Comparison of ENCODE assay signal across 8 mouse cellular contexts in the genomic region with DNA sequence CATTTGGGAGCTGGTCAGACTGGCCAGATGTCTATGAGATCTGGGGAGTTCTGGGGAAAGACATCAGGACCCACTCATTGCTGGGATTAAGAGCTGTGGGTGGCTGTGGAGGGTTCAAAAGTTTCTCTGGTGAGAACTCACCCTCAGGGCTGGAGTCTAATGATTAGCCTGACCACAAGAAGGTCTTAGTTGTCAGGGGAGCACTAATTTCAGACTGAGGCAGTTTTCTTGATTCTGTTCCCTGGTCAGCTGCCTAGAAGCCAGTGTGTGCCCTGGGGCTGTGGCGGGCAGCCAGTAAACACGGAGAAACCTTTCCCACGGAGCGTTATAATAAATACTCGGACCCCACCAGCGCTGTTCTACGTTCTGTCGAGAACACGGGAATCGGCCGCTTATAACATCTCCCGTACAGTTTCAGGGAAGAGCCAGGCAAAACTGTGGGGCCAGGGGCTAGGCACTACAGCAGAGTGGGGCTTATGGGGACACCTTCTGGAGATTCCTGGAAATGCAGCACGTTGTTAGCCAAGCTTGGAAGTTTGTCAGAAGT. TPM values are rescaled to one million over a fixed set of nuclear protein-coding genes. Genes with fewer than 3 reads are reported as not detected.
DNase-seq lines count a peak whose midpoint lies in the region; ATAC-seq lines count a peak whose summit lies in the region.

No protein-coding gene starts in this region.

- peak; percentile 61 for DNase-seq in CD4-positive, CD25-positive, alpha-beta regulatory T cell, adult 2 months (ENCODE audit: low read depth, low spot score)
- DNase-seq in forebrain, embryonic 11.5 days (ENCODE audit: low spot score) = peak; percentile 87
- DNase-seq in heart, postnatal 36 days = peak; percentile 74 to 77
- peak; percentile 57 to 77 for DNase-seq in layer of hippocampus, postnatal 36 days
- peak; percentile 84 for DNase-seq in right cerebral cortex, postnatal 4 days

- 7% methylated on average over 13 of the region's 13 CpGs for WGBS in forebrain, embryonic 11.5 days
- WGBS in macrophage (ENCODE audit: missing documents) = 6% methylated on average over 13 of the region's 13 CpGs

- no peaks in the 10 kb centered on the region for H3K27me3 ChIP-seq in forebrain, embryonic 11.5 days (ENCODE audit: control insufficient read depth, insufficient read depth, low read length)

- H3K9ac ChIP-seq in forebrain, embryonic 11.5 days (ENCODE audit: low read length) = peak overlapping the region; percentile 48

- peak overlapping the region; percentile 58 for H3K4me2 ChIP-seq in forebrain, embryonic 11.5 days (ENCODE audit: low read depth, low read length, severe bottlenecking)

- H3K4me1 ChIP-seq in forebrain, embryonic 11.5 days (replicated peaks; ENCODE audit: control insufficient read depth, insufficient read depth, low read length) = peaks cover 4% of the 10 kb centered on the region; the same call in 1 of the 2 replicates

- no peaks in the 10 kb centered on the region for H3K36me3 ChIP-seq in forebrain, embryonic 11.5 days (ENCODE audit: control insufficient read depth, insufficient read depth, low read length)
- no peaks in the 10 kb centered on the region for H3K36me3 ChIP-seq in macrophage (ENCODE audit: inconsistent target)

- H3K79me2 ChIP-seq in macrophage (ENCODE audit: inconsistent target) = no peaks in the 10 kb centered on the region

- no peaks in the 10 kb centered on the region for H3K9me3 ChIP-seq in forebrain, embryonic 11.5 days (ENCODE audit: control insufficient read depth, low read length)

- intact Hi-C loops in heart, postnatal 36 days (cut with DNase I) = loop anchor here (1.0 to 5.0 kb wide), 3 partner anchors 195 to 677 kb away; no protein-coding TSS in a partner anchor

- ATAC-seq in CD4-positive, CD25-positive, alpha-beta regulatory T cell, adult 4 months = no peak
- ATAC-seq in cerebellum, adult (ENCODE audit: insufficient number of reproducible peaks, low FRiP score, low TSS enrichment) = peak; percentile 64; the same call in 1 of the 2 replicates
- ATAC-seq in forebrain, embryonic 11.5 days (replicated peaks; ENCODE audit: low FRiP score) = peak; percentile 78

- H3K4me3 ChIP-seq in forebrain, embryonic 11.5 days (ENCODE audit: low read depth, low read length) = peak overlapping the region; percentile 23
- H3K4me3 ChIP-seq in macrophage (ENCODE audit: inconsistent target) = peak overlapping the region; percentile 20; the same call in 1 of the 2 replicates

- H3K27ac ChIP-seq in forebrain, embryonic 11.5 days (ENCODE audit: low read depth, low read length) = no peak overlapping the region
- H3K27ac ChIP-seq in macrophage = no peak overlapping the region

RNA-seq across cellular contexts. Expression of gene Pygl, which starts 3.7 kb away (rescaled TPM):
- 1 to 10 TPM; 1.1 to 1.2 TPM for polyA plus RNA-seq in CD4-positive, CD25-positive, alpha-beta regulatory T cell, adult 4 months (2017; shearing (Covaris generic))
- polyA plus RNA-seq in forebrain, embryonic 11.5 days (2014; fragmentation: Nextera tagmentation; extraction: Ambion mirVana) = 5.9 and 6.3 TPM in 2 replicates
- 1 to 10 TPM; 4.1 to 7.1 TPM for total RNA-seq in heart, postnatal 36 days (2021)
- 1 to 10 TPM; 3.4 to 5.8 TPM for total RNA-seq in layer of hippocampus, postnatal 36 days (2021)
- 10 to 100 TPM in 22 of 26 experiments, 1 to 10 TPM in 4; 4.5 to 79.2 (median 25.6) TPM for total RNA-seq in macrophage (2018; cell fraction: chromatin; rRNA removed)
- total RNA-seq in macrophage (2018; cell fraction: cytosol; rRNA removed) = 10 to 100 TPM; 21.7 to 61.8 (median 39.4) TPM
- 10 to 100 TPM; 13.7 to 57.3 (median 25.8) TPM for total RNA-seq in macrophage (2018; cell fraction: nucleus; rRNA removed)
- 33.2 to 54.7 TPM (median 51.6 TPM) in 3 replicates for polyA plus RNA-seq in macrophage (2018)
